Mouse (Mus musculus) G1E (cell line): ENCODE measurements around the gene Gm4969. TPM values are rescaled to one million over a fixed set of nuclear protein-coding genes. Genes with fewer than 3 reads are reported as not detected.

ENCODE experiments used
- ATAC-seq: 2 replicates; pipeline ENCODE4 v1.8.0; 2016; ENCODE audit warnings: mild to moderate bottlenecking; ENCODE audit not compliant: insufficient number of reproducible peaks, poor library complexity, low FRiP score, severe bottlenecking; ENCODE audit errors: extremely low read depth
- DNase-seq: peaks from one replicate; pipeline ENCODE4 v3.0.0; 2012; ENCODE audit warnings: low spot score
- H3K27me3 ChIP-seq: 2 replicates; pipeline ENCODE4 v1.6.1; 2012; ENCODE audit warnings: mild to moderate bottlenecking, low read length, inconsistent platforms; ENCODE audit not compliant: insufficient read depth
- H3K36me3 ChIP-seq: replicated peaks from 2 replicates; pipeline ENCODE3; 2012; ENCODE audit warnings: mild to moderate bottlenecking, inconsistent platforms
- H3K4me1 ChIP-seq: 2 replicates; pipeline ENCODE4 v1.6.1; 2012; ENCODE audit warnings: low read depth, low read length, inconsistent platforms, mixed read lengths; ENCODE audit not compliant: insufficient read depth
- H3K4me3 ChIP-seq: 2 replicates; pipeline ENCODE4 v1.5.1; 2012; ENCODE audit warnings: low read depth, mild to moderate bottlenecking, inconsistent platforms, low read length, moderate library complexity, mixed read lengths
- H3K9me3 ChIP-seq: replicated peaks from 2 replicates; pipeline ENCODE4 v1.6.1; 2012; ENCODE audit warnings: inconsistent platforms
- CTCF ChIP-seq: IDR thresholded peaks from 2 replicates; pipeline ENCODE4 v1.5.1; 2012; ENCODE audit warnings: low read depth, low read length, inconsistent platforms, mixed read lengths
- GATA1 ChIP-seq: IDR thresholded peaks from 2 replicates; pipeline ENCODE4 v1.6.1; 2012; ENCODE audit warnings: borderline replicate concordance, low read length, inconsistent platforms, mixed read lengths
- GATA2 ChIP-seq: IDR thresholded peaks from 2 replicates; pipeline ENCODE4 v1.6.1; 2012; ENCODE audit warnings: low read depth, low read length, inconsistent platforms, borderline replicate concordance
- POLR2AphosphoS5 ChIP-seq: IDR thresholded peaks from 2 replicates; pipeline ENCODE4 v1.6.1; 2012; ENCODE audit warnings: low read depth, low read length, inconsistent platforms; ENCODE audit not compliant: insufficient replicate concordance
- TAL1 ChIP-seq: conservative IDR thresholded peaks from 2 replicates; pipeline ENCODE4 v1.6.1; 2012; ENCODE audit warnings: low read depth, low read length, inconsistent platforms, mixed read lengths
- polyA plus RNA-seq: library from polyadenylated mRNA; stranded (reverse); fragments of >175 nt; gene quantifications from 2 replicates; pipeline ENCODE4 v1.2.3, GENCODE M21; 2012
- total RNA-seq, 2 experiments: library from RNA; stranded (forward) in 1 of 2; stranded (reverse) in 1 of 2; fragments of 200-1000 nt in 1 of 2; fragments of >200 nt in 1 of 2; fragmentation: Nextera tagmentation in 1 of 2; gene quantifications; 2 replicates each; pipeline ENCODE4 v1.2.3; 2014 to 2017

Gene Gm4969
- total and polyA plus RNA-seq, 3 experiments: 0.05 TPM; not detected in 2

- ATAC-seq: no peak
- Histone ChIP-seq H3K4me3 (no peak overlapping the region), H3K36me3 (peaks cover 88% of the 10 kb centered on the region), H3K9me3 (no peaks in the 10 kb centered on the region), H3K27me3 (no peaks in the 10 kb centered on the region), H3K4me1 (peaks cover 13% of the 10 kb centered on the region)
- no peak for DNase-seq
- TF ChIP-seq POLR2AphosphoS5 (no peak), GATA1 (no peak), CTCF (no peak), TAL1 (no peak), GATA2 (no peak)
Observed at GRCm38 (mm10) chr7:19136673-19137334, 18.6 kb upstream of the Gm4969 start.

GRCm38 (mm10) chr7:19136168-19136567 is 18.0 kb upstream of the Gm4969 start:
- no peaks in the 10 kb centered on the region for H3K27me3 ChIP-seq
- no peak overlapping the region for H3K4me3 ChIP-seq
- ATAC-seq (no peak), DNase-seq (no peak)
- H3K9me3 ChIP-seq: no peaks in the 10 kb centered on the region
- TF ChIP-seq CTCF: no peak
- H3K36me3 ChIP-seq: peaks cover 84% of the 10 kb centered on the region
- H3K4me1 ChIP-seq: peaks cover 18% of the 10 kb centered on the region

- H3K4me1 ChIP-seq: peaks cover 24% of the 10 kb centered on the region
- H3K4me3 ChIP-seq: peak overlapping the region; percentile 67; the same call in 1 of the 2 replicates
- peaks cover 77% of the 10 kb centered on the region for H3K36me3 ChIP-seq
- TF ChIP-seq CTCF: 0 out of 2 replicates have a peak, but pooled peaks have one; percentile 21
- no peak for TF ChIP-seq GATA2
- no peak for TF ChIP-seq TAL1
- H3K27me3 ChIP-seq: no peaks in the 10 kb centered on the region
- no peaks in the 10 kb centered on the region for H3K9me3 ChIP-seq
- DNase-seq (peak; percentile 94), ATAC-seq (peak; percentile 97)
Observed at GRCm38 (mm10) chr7:19131324-19131848, 13.2 kb upstream of the Gm4969 start.

GRCm38 (mm10) chr7:19130657-19131056 is 12.5 kb upstream of the Gm4969 start:
- DNase-seq (no peak), ATAC-seq (no peak)
- Histone ChIP-seq H3K36me3 (peaks cover 77% of the 10 kb centered on the region), H3K4me3 (no peak overlapping the region), H3K9me3 (no peaks in the 10 kb centered on the region), H3K27me3 (no peaks in the 10 kb centered on the region), H3K4me1 (peaks cover 23% of the 10 kb centered on the region)
- TF ChIP-seq GATA1 (no peak), TAL1 (no peak), CTCF (no peak), POLR2AphosphoS5 (no peak), GATA2 (no peak)

- Histone ChIP-seq H3K9me3 (no peaks in the 10 kb centered on the region), H3K4me1 (peaks cover 23% of the 10 kb centered on the region), H3K27me3 (no peaks in the 10 kb centered on the region), H3K4me3 (no peak overlapping the region), H3K36me3 (peaks cover 76% of the 10 kb centered on the region)
- no peak for TF ChIP-seq POLR2AphosphoS5
- no peak for TF ChIP-seq GATA1
- TF ChIP-seq CTCF: no peak
- TF ChIP-seq TAL1: no peak
- TF ChIP-seq GATA2: no peak
- ATAC-seq: no peak
- no peak for DNase-seq
Observed at GRCm38 (mm10) chr7:19129396-19129795, 11.2 kb upstream of the Gm4969 start.

GRCm38 (mm10) chr7:19127744-19128143 is 9.6 kb upstream of the Gm4969 start:
- Histone ChIP-seq H3K36me3 (peaks cover 70% of the 10 kb centered on the region), H3K9me3 (no peaks in the 10 kb centered on the region), H3K27me3 (no peaks in the 10 kb centered on the region), H3K4me3 (no peak overlapping the region), H3K4me1 (peaks cover 23% of the 10 kb centered on the region)
- ATAC-seq (no peak), DNase-seq (no peak)
- TF ChIP-seq GATA2 (no peak), CTCF (no peak), TAL1 (no peak), GATA1 (no peak), POLR2AphosphoS5 (no peak)
